Mouse (Mus musculus) lung, adult 2 months (tissue): ENCODE data around the gene Dda1.

Experiments used
- CTCF ChIP-seq: fragments of 200-500 bp; IDR thresholded peaks from 2 replicates; pipeline ENCODE4 v1.5.1; 2011; ENCODE audit warnings: mild to moderate bottlenecking, low read length, control low read depth; ENCODE audit not compliant: insufficient read depth
- POLR2A ChIP-seq: fragments of 200-500 bp; IDR thresholded peaks from 2 replicates; pipeline ENCODE4 v1.6.1; 2011; ENCODE audit warnings: low read depth, mild to moderate bottlenecking, control low read depth, low read length, borderline replicate concordance; ENCODE audit errors: extremely low read depth

DNA sequence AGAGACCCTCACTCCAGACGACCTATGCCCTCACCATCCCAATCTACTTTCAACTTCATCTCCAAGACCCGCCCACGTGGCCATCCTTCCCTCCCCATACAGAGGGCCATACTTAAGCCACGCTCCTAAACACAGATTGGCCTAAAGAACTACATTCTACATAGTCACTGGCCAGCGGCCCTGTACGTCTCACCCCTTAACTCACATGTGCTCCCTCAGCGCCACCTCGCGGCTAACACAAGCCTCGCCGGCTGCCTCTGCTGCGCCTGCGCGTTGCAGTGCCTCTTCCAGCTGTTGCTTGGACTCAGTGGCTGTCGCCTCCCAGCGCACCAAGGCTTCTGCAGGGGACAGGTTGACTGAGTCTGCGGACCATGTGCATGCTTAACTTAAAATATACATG is 52.6 kb downstream of the Dda1 start:
- TF ChIP-seq CTCF (peak; percentile 88), POLR2A (no peak)
